Mouse (Mus musculus): ENCODE results near the gene Rplp1. TPM values are rescaled to one million over a fixed set of nuclear protein-coding genes. Genes with fewer than 3 reads are reported as not detected.

Gene Rplp1
- total and polyA plus RNA-seq, 3 experiments: 9,058 to 15,045 TPM; not detected in 1

DNA sequence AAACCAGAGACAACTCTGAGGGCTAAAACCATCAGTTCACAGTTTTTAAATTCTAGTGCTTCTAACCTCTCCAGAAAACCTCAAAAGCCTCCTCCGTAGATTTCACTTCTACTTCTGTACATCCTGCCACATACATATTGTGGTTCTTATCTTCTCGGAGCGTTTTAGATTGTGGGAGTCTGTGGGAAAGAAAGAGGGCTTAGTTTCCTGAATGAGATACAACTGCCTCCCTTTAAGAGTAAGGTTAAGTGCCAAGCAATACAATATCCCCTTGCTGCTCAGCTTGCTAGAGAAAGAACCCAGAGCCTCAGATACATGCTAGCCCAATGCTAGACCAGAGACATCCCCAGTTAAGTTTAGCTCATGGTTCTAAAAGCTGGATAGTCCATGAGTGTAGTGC lies 17.7 kb upstream of the Rplp1 start (continued):
- TF ChIP-seq UBTF (IDR thresholded peaks at IDR 0.05; ENCODE audit: borderline replicate concordance, insufficient read depth, low read depth, low read length) (no peak), SIN3A (IDR thresholded peaks at IDR 0.05; ENCODE audit: low read length) (peak; percentile 70), POLR2AphosphoS2 (IDR thresholded peaks at IDR 0.05; ENCODE audit: low read length) (no peak), POLR2AphosphoS5 (IDR thresholded peaks at IDR 0.05; ENCODE audit: borderline replicate concordance, low read depth, low read length) (no peak), MYC (IDR thresholded peaks at IDR 0.05; ENCODE audit: low read depth, low read length) (0 out of 2 replicates have a peak, but pooled peaks have one; percentile 29), ZMIZ1 (IDR thresholded peaks at IDR 0.05; ENCODE audit: low read depth, low read length) (no peak), E2F4 (IDR thresholded peaks at IDR 0.05; ENCODE audit: borderline replicate concordance, low read depth, low read length) (no peak), RCOR1 (IDR thresholded peaks at IDR 0.05; ENCODE audit: low read depth, low read length) (peak; percentile 96), KAT2A (conservative IDR thresholded peaks at IDR 0.05; ENCODE audit: low read depth, low read length) (no peak), JUND (IDR thresholded peaks at IDR 0.05; ENCODE audit: low read depth, low read length) (no peak), ZKSCAN1 (IDR thresholded peaks at IDR 0.05; ENCODE audit: low read depth, low read length) (no peak), POLR2A (IDR thresholded peaks at IDR 0.05; ENCODE audit: control insufficient read depth in 1 of 2, insufficient read depth in 1 of 2, low read depth in 1 of 2, low read length in 2 of 2, poor library complexity in 1 of 2) (no peak), CTCF (IDR thresholded peaks at IDR 0.05 in 2 of 3, conservative IDR thresholded peaks at IDR 0.05 in 1 of 3; ENCODE audit: control insufficient read depth in 1 of 3, insufficient read depth in 1 of 3, low read depth in 2 of 3, low read length in 3 of 3, poor library complexity in 1 of 3, severe bottlenecking in 1 of 3) (no peak)

DNA sequence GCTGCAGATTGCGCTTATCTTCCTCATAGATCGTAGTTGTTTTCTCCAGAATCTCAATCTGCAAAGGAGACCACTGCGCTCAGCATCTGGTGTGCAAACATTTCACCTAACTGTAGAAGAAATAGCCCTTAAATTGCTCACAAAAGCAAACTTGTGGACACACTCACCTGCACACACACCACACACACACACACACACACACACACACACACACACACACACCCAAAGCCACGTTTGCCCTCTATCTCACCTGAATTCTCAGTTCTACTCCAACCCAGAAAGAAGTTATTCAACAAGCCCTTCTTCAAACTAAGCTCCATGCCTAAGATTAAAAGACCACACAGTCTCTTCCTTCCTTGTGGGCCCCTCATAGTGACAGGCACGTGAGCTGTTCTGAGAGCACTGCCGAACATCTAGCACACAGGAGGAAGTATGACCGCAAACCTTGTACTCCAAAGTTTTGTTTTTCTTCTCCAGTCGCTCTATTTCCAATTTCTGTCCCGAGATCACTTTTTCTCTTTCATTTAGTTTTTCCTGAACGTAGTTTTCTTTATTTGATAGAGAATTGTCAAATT lies 10.8 kb upstream of the Rplp1 start:
- peaks cover 22% of the 10 kb centered on the region in 2 experiments for H3K36me3 ChIP-seq (ENCODE audit: control insufficient read depth in 1 of 2, insufficient read depth in 2 of 2, low read length in 2 of 2)
- TF ChIP-seq USF2 (IDR thresholded peaks at IDR 0.05; ENCODE audit: borderline replicate concordance in 1 of 2, insufficient read depth in 1 of 2, low read depth in 1 of 2, low read length in 2 of 2) (no peak), ZKSCAN1 (IDR thresholded peaks at IDR 0.05; ENCODE audit: low read depth, low read length) (no peak), MYC (IDR thresholded peaks at IDR 0.05; ENCODE audit: low read depth, low read length) (no peak), SMC3 (IDR thresholded peaks at IDR 0.05; ENCODE audit: low read depth, low read length) (no peak), MAZ (IDR thresholded peaks at IDR 0.05; ENCODE audit: low read depth, low read length) (no peak), HCFC1 (IDR thresholded peaks at IDR 0.05; ENCODE audit: low read depth, low read length) (no peak), CTCF (IDR thresholded peaks at IDR 0.05 in 2 of 3, conservative IDR thresholded peaks at IDR 0.05 in 1 of 3; ENCODE audit: control insufficient read depth in 1 of 3, insufficient read depth in 1 of 3, low read depth in 2 of 3, low read length in 3 of 3, poor library complexity in 1 of 3, severe bottlenecking in 1 of 3) (no peak), TAL1 (IDR thresholded peaks at IDR 0.05; ENCODE audit: low read length) (no peak), NRF1 (IDR thresholded peaks at IDR 0.05; ENCODE audit: insufficient read depth, low read depth, low read length, poor library complexity, severe bottlenecking) (no peak), MAX (IDR thresholded peaks at IDR 0.05; ENCODE audit: low read length) (no peak), POLR2AphosphoS2 (IDR thresholded peaks at IDR 0.05; ENCODE audit: low read length) (no peak)
- H3K4me1 ChIP-seq (ENCODE audit: control insufficient read depth in 1 of 2, insufficient read depth in 2 of 2, low read length in 2 of 2): peaks cover 8 to 12% of the 10 kb centered on the region in 2 experiments
- H3K79me2 ChIP-seq (ENCODE audit: control insufficient read depth, insufficient read depth, low read length, poor library complexity): no peaks in the 10 kb centered on the region
- H3K9ac ChIP-seq (ENCODE audit: control insufficient read depth, low read depth, low read length, poor library complexity, severe bottlenecking): no peak overlapping the region
- H3K27me3 ChIP-seq (ENCODE audit: control insufficient read depth in 1 of 2, insufficient read depth in 2 of 2, low read length in 2 of 2): no peaks in the 10 kb centered on the region
- H3K9me3 ChIP-seq (replicated peaks; ENCODE audit: insufficient read depth, low read length): no peaks in the 10 kb centered on the region
- DNase-seq (ENCODE audit: low read depth, low spot score): no peak
- H3K27ac ChIP-seq (ENCODE audit: control insufficient read depth, low read depth, low read length): no peak overlapping the region
- no peak overlapping the region for H3K4me3 ChIP-seq (ENCODE audit: control insufficient read depth in 1 of 2, insufficient read depth in 1 of 2, low read depth in 2 of 2, low read length in 2 of 2)
